Mouse (Mus musculus) adrenal gland, adult (tissue): ENCODE data around the gene Gnmt.
A peak's percentile ranks its signal among the peaks of the same experiment; 100 is the strongest.

Source experiments
- DNase-seq, 2 experiments: peaks; one replicate each; pipeline ENCODE4 v3.0.0; 2022 to 2023; ENCODE audit warnings: low spot score in 1 of 2; ENCODE audit not compliant: inconsistent age in 2 of 2

The Gnmt gene

GRCm38 (mm10) chr17:46745506-46745905 lies 16.5 kb upstream of the Gnmt start:
- no peak for DNase-seq

GRCm38 (mm10) chr17:46742986-46743385 lies 14.0 kb upstream of the Gnmt start:
- DNase-seq: no peak

- DNase-seq: no peak
Observed at GRCm38 (mm10) chr17:46741305-46741704, 12.3 kb upstream of the Gnmt start.

- DNase-seq: peak; percentile 39 to 75
Observed at GRCm38 (mm10) chr17:46736160-46736559, 7.2 kb upstream of the Gnmt start.

GRCm38 (mm10) chr17:46735287-46735686 lies 6.3 kb upstream of the Gnmt start:
- DNase-seq: no peak

GRCm38 (mm10) chr17:46734055-46734454 lies 5.1 kb upstream of the Gnmt start:
- no peak for DNase-seq

GRCm38 (mm10) chr17:46728496-46728895 lies 472 bp downstream of the Gnmt start:
- no peak for DNase-seq

- DNase-seq: peak in 1 of 2 experiments; percentile 65
Observed at GRCm38 (mm10) chr17:46728021-46728420, 947 bp downstream of the Gnmt start.

GRCm38 (mm10) chr17:46727271-46727670 lies 1.7 kb downstream of the Gnmt start:
- DNase-seq: no peak

- peak; percentile 42 to 69 for DNase-seq
Observed at GRCm38 (mm10) chr17:46725731-46726645, 3.0 kb downstream of the Gnmt start.

- DNase-seq: peak in 1 of 2 experiments; percentile 64
Observed at GRCm38 (mm10) chr17:46725273-46725672, 3.7 kb downstream of the Gnmt start.

- DNase-seq: peak in 1 of 2 experiments; percentile 27
Observed at GRCm38 (mm10) chr17:46724477-46725084, 4.4 kb downstream of the Gnmt start.

- DNase-seq: peak in 1 of 2 experiments; percentile 68
Observed at GRCm38 (mm10) chr17:46721077-46721476, 7.9 kb downstream of the Gnmt start.

- peak in 1 of 2 experiments; percentile 65 for DNase-seq
Observed at GRCm38 (mm10) chr17:46714756-46715481, 14.0 kb downstream of the Gnmt start.

- DNase-seq: no peak
Observed at GRCm38 (mm10) chr17:46713849-46714248, 15.1 kb downstream of the Gnmt start.

GRCm38 (mm10) chr17:46712442-46712841 lies 16.5 kb downstream of the Gnmt start:
- no peak for DNase-seq

GRCm38 (mm10) chr17:46711612-46712271 lies 17.2 kb downstream of the Gnmt start:
- peak; percentile 67 to 90 for DNase-seq

- DNase-seq: peak; percentile 93 to 97
Observed at GRCm38 (mm10) chr17:46710959-46711597, 17.9 kb downstream of the Gnmt start, which contains the start of gene Pex6. Gene Pex6 (plus strand): TSS chr17:46711463.

GRCm38 (mm10) chr17:46706375-46707089 lies 22.4 kb downstream of the Gnmt start:
- no peak for DNase-seq
